Mouse (Mus musculus) megakaryocyte-erythroid progenitor cell, adult 5 weeks (primary cell): ENCODE measurements around the gene Gnaz. TPM values are rescaled to one million over a fixed set of nuclear protein-coding genes. Genes with fewer than 3 reads are reported as not detected.

Source experiments
- polyA plus RNA-seq: library from polyadenylated mRNA; stranded (reverse); fragments of >175 nt; gene quantifications from 2 replicates; pipeline ENCODE4 v1.2.3, GENCODE M21; 2012

The Gnaz gene
- polyA plus RNA-seq = 4.3 and 5.0 TPM in 2 replicates

DNA sequence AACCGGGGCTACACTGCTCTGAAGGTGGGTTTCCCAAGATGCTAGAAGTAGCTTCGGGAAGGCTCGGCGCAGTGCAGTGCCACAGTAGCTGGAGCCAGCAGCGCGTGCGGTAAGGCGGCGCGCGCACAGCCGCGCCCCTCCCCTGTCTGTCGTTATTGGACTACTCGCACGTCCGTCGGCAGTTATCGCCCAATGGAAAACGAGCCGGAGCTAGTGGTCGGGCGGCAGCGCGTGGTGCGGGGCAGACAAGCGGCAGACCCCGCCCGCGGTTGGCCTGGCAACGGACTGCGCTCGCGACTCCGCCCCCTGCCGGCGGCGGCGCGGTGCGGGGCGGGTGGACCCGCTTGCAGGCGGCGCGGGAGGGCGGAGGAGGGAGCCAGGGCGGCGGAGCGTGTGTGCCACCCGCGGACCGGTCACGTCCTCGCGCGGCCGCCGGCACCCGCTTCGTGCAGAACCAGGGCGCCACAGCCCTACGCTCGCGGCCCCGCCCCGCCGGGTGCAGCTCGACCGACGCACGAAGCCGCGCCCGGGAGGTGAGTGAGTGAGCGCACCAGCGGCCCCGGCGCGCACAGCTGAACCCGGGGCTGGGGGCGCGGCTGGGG is at the start of gene Gnaz:
Gene Gnaz, plus strand, starts transcription at position 328 of the 602 bp plus-strand sequence.

DNA sequence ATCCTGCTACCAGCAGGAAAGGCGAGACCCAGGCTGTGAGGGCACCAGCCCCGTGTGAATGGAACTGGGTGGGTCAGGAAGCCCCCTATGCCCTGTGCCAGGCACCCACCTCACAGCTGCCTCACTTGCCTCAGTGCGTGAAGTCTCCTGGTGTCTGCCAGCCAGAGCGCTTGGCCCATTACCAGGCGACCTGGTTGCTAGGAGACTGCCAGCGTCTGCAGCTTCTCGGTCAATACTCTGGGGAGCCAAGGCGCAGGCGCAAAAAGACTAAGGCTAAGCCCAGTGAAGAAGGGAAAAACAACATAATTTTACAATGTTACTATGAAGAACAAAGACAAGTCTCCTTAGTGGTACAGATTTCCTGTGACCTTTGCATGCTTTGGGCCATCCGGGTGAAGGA is 65.4 kb downstream of the Gnaz start, which contains the start of gene Rsph14:
Gene Rsph14, minus strand, starts transcription at position 192 of the 400 bp plus-strand sequence.

DNA sequence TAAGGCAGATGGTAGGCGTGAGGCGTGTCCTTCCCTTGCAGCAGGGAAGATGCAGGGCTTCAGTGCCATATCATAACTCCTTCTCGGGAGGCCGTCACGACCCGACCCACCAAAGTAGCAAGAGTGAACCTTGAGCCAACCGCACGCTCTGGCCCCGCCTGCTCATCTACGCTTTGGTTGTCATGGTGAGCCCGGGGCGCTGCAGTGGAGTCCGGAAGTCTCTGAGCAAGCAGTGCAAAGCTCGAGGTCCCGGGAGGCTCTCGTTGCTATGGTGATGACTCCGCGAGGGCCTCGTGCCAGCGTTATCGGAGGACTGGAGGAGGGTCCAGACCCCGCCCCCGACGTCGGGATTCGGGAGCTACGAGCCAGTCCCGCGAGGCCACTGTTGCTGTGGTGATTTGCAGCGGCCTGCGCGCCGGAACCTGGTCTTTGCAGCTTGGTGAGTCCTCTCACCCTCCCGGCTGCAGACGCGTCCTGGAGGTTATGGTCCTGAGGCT is 70.0 kb downstream of the Gnaz start, which contains the start of gene Rab36:
Gene Rab36, plus strand, starts transcription at position 176 of the 497 bp plus-strand sequence.

DNA sequence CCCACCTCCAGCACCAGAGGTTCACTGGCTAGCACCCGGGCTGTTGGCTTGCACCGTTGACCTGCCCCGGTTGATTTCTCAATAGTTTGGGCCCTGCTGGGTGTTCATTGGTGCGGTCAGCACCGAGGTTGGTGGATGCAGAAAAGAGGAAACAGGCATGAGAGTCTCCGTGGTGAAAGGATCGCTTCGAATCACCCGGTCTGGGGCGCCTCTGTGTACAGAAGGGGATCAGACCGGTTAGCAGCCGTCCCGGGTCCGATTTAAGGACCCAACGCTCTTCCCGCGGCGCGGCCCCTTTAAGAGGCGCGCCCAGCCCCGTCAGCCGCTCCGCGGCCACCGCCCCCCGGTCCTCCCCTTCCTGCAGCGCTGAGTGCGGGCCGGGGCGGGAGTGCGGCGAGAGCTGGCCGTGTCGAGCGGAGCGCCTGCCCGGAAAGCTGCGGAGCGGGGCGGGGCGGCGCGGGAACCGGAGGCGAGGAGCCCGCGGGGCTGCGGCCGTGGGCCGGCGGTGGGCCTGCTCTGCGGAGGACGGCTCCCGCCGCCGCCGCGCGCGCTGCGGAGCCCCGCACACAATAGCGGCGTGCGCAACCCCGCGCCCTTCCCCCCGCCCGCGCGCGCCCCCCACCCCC is 93.4 kb downstream of the Gnaz start, which contains the start of gene Bcr:
Gene Bcr, plus strand, starts transcription at position 376 of the 626 bp plus-strand sequence.

Other genes with a start within 250 kb of the Gnaz start
- not detected in 2 replicates for gene Rsph14, start 65.4 kb downstream of the Gnaz start, polyA plus RNA-seq
- gene Rab36, start 69.9 kb downstream of the Gnaz start, polyA plus RNA-seq = 0.53 and 1.1 TPM in 2 replicates
- gene Bcr, start 93.4 kb downstream of the Gnaz start, polyA plus RNA-seq = 26.3 and 31.3 TPM in 2 replicates
- gene Specc1l, start 244.9 kb downstream of the Gnaz start, polyA plus RNA-seq = 8.3 and 10.5 TPM in 2 replicates